Mouse (Mus musculus) left cerebral cortex, postnatal 4 days (tissue): ENCODE data around the gene Cp. TPM values are rescaled to one million over a fixed set of nuclear protein-coding genes. Genes with fewer than 3 reads are reported as not detected.
"Not testable (repeated sequence)": the region's sequence is repeated elsewhere in the genome, so short reads cannot be mapped to it uniquely, and the experiment has no call there.

Experiments used
- DNase-seq: peaks from one replicate; pipeline ENCODE4 v3.0.0-alpha.2; 2022
- intact Hi-C: fragments of 180-260 bp; cut with DNase I; formaldehyde crosslinking; loops from one replicate; pipeline ENCODE4 v1.15.1; 2025
- total RNA-seq, 2 experiments: library from RNA; stranded (reverse); gene quantifications; 2 replicates each; pipeline ENCODE4 v1.2.3; 2021

Cp gene
- total RNA-seq, 2 experiments from 2014 or later, result 8.8 to 10.6 TPM

GRCm38 (mm10) chr3:20004422-20004821 lies 47.6 kb downstream of the Cp start:
- intact Hi-C loops, result loop anchor here (10.0 kb wide), 1 partner anchor 100 kb away; no protein-coding TSS in a partner anchor
- DNase-seq, result no peak

GRCm38 (mm10) chr3:20005611-20006010 lies 48.8 kb downstream of the Cp start:
- intact Hi-C loops, result loop anchor here (10.0 kb wide), 1 partner anchor 101 kb away; no protein-coding TSS in a partner anchor
- no peak for DNase-seq

GRCm38 (mm10) chr3:20007275-20007674 lies 50.4 kb downstream of the Cp start:
- no peak for DNase-seq
- intact Hi-C loops, result loop anchor here (10.0 kb wide), 1 partner anchor 102 kb away; no protein-coding TSS in a partner anchor

- no peak for DNase-seq
Observed at GRCm38 (mm10) chr3:20007759-20008158, 50.9 kb downstream of the Cp start.

GRCm38 (mm10) chr3:20010464-20010863 lies 53.6 kb downstream of the Cp start:
- no peak for DNase-seq
- intact Hi-C loops, result no loop called here

More at GRCm38 (mm10) chr3:20007759-20008158, 50.9 kb downstream of the Cp start:
- intact Hi-C loops, result loop anchor here (10.0 kb wide), 1 partner anchor 103 kb away; no protein-coding TSS in a partner anchor

GRCm38 (mm10) chr3:20010905-20011304 lies 54.1 kb downstream of the Cp start:
- DNase-seq, intact Hi-C loops: not testable (repeated sequence)

GRCm38 (mm10) chr3:20014454-20014853 lies 57.6 kb downstream of the Cp start:
- intact Hi-C loops, result no loop called here
- DNase-seq, result no peak

GRCm38 (mm10) chr3:20018076-20018475 lies 61.2 kb downstream of the Cp start:
- DNase-seq, result no peak
- intact Hi-C loops, result no loop called here

- no peak for DNase-seq
- intact Hi-C loops, result no loop called here
Observed at GRCm38 (mm10) chr3:20023832-20024231, 67.0 kb downstream of the Cp start.

GRCm38 (mm10) chr3:20026481-20026880 lies 69.6 kb downstream of the Cp start:
- intact Hi-C loops, result no loop called here

GRCm38 (mm10) chr3:20026996-20027689 lies 70.3 kb downstream of the Cp start:
- intact Hi-C loops, result no loop called here
- no peak for DNase-seq

More at GRCm38 (mm10) chr3:20026481-20026880, 69.6 kb downstream of the Cp start:
- DNase-seq, result no peak

- intact Hi-C loops, result no loop called here
- DNase-seq, result no peak
Observed at GRCm38 (mm10) chr3:20027788-20028187, 70.9 kb downstream of the Cp start.

GRCm38 (mm10) chr3:20028640-20029039 lies 71.8 kb downstream of the Cp start:
- no peak for DNase-seq
- intact Hi-C loops, result no loop called here

- no peak for DNase-seq
- intact Hi-C loops, result no loop called here
Observed at GRCm38 (mm10) chr3:20030807-20031206, 74.0 kb downstream of the Cp start.

GRCm38 (mm10) chr3:20033761-20034718 lies 77.2 kb downstream of the Cp start:
- intact Hi-C loops, result no loop called here
- DNase-seq, result no peak

- intact Hi-C loops, result no loop called here
Observed at GRCm38 (mm10) chr3:20034719-20035404, 78.0 kb downstream of the Cp start, which contains the start of gene Hps3. Gene Hps3 (minus strand): TSS chr3:20035315.

GRCm38 (mm10) chr3:20036069-20036468 lies 79.2 kb downstream of the Cp start:
- DNase-seq, result no peak

More at GRCm38 (mm10) chr3:20034719-20035404, 78.0 kb downstream of the Cp start, which contains the start of gene Hps3:
- peak; percentile 80 for DNase-seq

GRCm38 (mm10) chr3:20041461-20041860 lies 84.6 kb downstream of the Cp start:
- DNase-seq, intact Hi-C loops: not testable (repeated sequence)

More at GRCm38 (mm10) chr3:20036069-20036468, 79.2 kb downstream of the Cp start:
- intact Hi-C loops, result no loop called here

- DNase-seq, intact Hi-C loops: not testable (repeated sequence)
Observed at GRCm38 (mm10) chr3:20044736-20045135, 87.9 kb downstream of the Cp start.
